Mouse (Mus musculus): ENCODE measurements around the gene Gm11555. TPM values are rescaled to one million over a fixed set of nuclear protein-coding genes. Genes with fewer than 3 reads are reported as not detected.
"Not testable (repeated sequence)": the region's sequence is repeated elsewhere in the genome, so short reads cannot be mapped to it uniquely, and the experiment has no call there.

Gene Gm11555
- total and polyA plus RNA-seq, 3 experiments, result not detected

DNA sequence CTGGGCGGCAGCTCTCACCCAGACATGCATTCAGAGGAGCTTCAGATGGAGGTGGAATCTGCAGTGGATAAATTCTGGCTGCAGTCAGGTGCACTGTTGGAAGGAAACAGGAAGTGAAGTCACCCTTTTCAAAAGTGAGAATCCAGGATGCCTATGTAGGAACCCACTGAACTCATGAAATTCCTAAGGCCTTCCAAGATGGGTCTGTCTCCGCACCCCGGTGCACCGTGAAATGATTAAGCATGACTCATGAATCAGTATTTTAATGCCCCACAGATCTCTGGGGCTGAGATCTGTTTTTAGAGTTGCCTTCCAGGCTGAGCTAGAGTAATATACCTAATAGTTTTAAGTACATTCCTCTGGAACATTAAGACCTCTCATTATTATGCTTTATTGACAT is 9.2 kb upstream of the Gm11555 start:
- no peak for TF ChIP-seq TBP (IDR thresholded peaks at IDR 0.05; ENCODE audit: low read depth, low read length)
- no peak for TF ChIP-seq RCOR1 (IDR thresholded peaks at IDR 0.05; ENCODE audit: low read depth, low read length)
- no peak for TF ChIP-seq EP300 (IDR thresholded peaks at IDR 0.05; ENCODE audit: low read depth in 1 of 2, low read length in 2 of 2)
- no peak for TF ChIP-seq GATA1 (IDR thresholded peaks at IDR 0.05; ENCODE audit: low read depth, low read length)
- no peak for TF ChIP-seq JUND (IDR thresholded peaks at IDR 0.05; ENCODE audit: low read depth, low read length)
- TF ChIP-seq POLR2AphosphoS2 (IDR thresholded peaks at IDR 0.05; ENCODE audit: low read length), result no peak
- no peak for TF ChIP-seq MAZ (IDR thresholded peaks at IDR 0.05; ENCODE audit: low read depth, low read length)
- no peak for TF ChIP-seq MYB (IDR thresholded peaks at IDR 0.05; ENCODE audit: low read depth, low read length)
- no peak for TF ChIP-seq GABPA (IDR thresholded peaks at IDR 0.05; ENCODE audit: low read depth, low read length)
- TF ChIP-seq CHD1 (IDR thresholded peaks at IDR 0.05; ENCODE audit: low read depth, low read length), result no peak
- TF ChIP-seq CHD2 (IDR thresholded peaks at IDR 0.05; ENCODE audit: low read length), result no peak
- TF ChIP-seq RAD21 (IDR thresholded peaks at IDR 0.05; ENCODE audit: low read depth, low read length), result no peak
- no peak for TF ChIP-seq ZKSCAN1 (IDR thresholded peaks at IDR 0.05; ENCODE audit: low read depth, low read length)
- no peak for TF ChIP-seq KAT2A (conservative IDR thresholded peaks at IDR 0.05; ENCODE audit: low read depth, low read length)
- no peak for TF ChIP-seq NRF1 (IDR thresholded peaks at IDR 0.05; ENCODE audit: insufficient read depth, low read depth, low read length, poor library complexity, severe bottlenecking)
- Histone ChIP-seq H3K4me1 (ENCODE audit: control insufficient read depth in 1 of 2, insufficient read depth in 2 of 2, low read length in 2 of 2) (no peaks in the 10 kb centered on the region), H3K36me3 (ENCODE audit: control insufficient read depth in 1 of 2, insufficient read depth in 2 of 2, low read length in 2 of 2) (no peaks in the 10 kb centered on the region), H3K79me2 (ENCODE audit: control insufficient read depth, insufficient read depth, low read length, poor library complexity) (no peaks in the 10 kb centered on the region), H3K4me3 (ENCODE audit: control insufficient read depth in 1 of 2, insufficient read depth in 1 of 2, low read depth in 2 of 2, low read length in 2 of 2) (no peak overlapping the region), H3K27ac (ENCODE audit: control insufficient read depth, low read depth, low read length) (no peak overlapping the region), H3K27me3 (ENCODE audit: control insufficient read depth in 1 of 2, insufficient read depth in 2 of 2, low read length in 2 of 2) (no peaks in the 10 kb centered on the region), H3K9ac (ENCODE audit: control insufficient read depth, low read depth, low read length, poor library complexity, severe bottlenecking) (no peak overlapping the region), H3K9me3 (replicated peaks; ENCODE audit: insufficient read depth, low read length) (no peaks in the 10 kb centered on the region)
- DNase-seq (ENCODE audit: low read depth, low spot score), result no peak

DNA sequence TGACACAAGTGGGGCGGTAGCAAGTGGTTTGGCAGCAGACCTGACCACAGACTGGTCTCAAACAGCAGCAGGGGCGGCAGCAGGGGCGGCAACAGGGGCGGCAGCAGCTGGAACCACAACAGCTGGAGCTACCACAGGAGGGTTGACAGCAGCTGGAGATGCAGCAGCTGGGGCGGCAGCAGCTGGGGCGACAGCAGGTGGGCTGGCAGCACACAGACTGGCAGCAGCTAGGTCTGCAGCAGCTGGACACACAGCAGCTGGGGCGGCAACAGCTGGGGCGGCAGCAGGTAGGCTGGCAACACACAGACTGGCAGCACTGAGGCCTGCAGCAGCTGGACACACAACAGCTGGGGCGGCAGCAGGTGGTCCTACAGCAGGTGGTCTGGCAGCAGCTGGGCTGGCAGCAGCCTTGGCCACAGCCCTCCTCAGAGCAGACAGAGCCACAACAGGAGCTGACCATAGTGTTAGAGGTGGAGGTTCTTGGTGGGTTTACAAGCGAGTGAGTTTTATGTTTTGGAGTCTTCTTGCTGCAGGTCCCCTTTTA is 8.5 kb upstream of the Gm11555 start, which contains the start of gene Gm11563:
Gene Gm11563 (minus strand): TSS at position 494 of the 544 bp plus-strand sequence.
- H3K4me1 ChIP-seq (ENCODE audit: control insufficient read depth in 1 of 2, insufficient read depth in 2 of 2, low read length in 2 of 2); H3K36me3 ChIP-seq (ENCODE audit: control insufficient read depth in 1 of 2, insufficient read depth in 2 of 2, low read length in 2 of 2); H3K27me3 ChIP-seq (ENCODE audit: control insufficient read depth in 1 of 2, insufficient read depth in 2 of 2, low read length in 2 of 2); H3K9me3 ChIP-seq (replicated peaks; ENCODE audit: insufficient read depth, low read length); DNase-seq (ENCODE audit: low read depth, low spot score); H3K4me3 ChIP-seq (ENCODE audit: control insufficient read depth in 1 of 2, insufficient read depth in 1 of 2, low read depth in 2 of 2, low read length in 2 of 2); H3K9ac ChIP-seq (ENCODE audit: control insufficient read depth, low read depth, low read length, poor library complexity, severe bottlenecking); H3K27ac ChIP-seq (ENCODE audit: control insufficient read depth, low read depth, low read length); H3K79me2 ChIP-seq (ENCODE audit: control insufficient read depth, insufficient read depth, low read length, poor library complexity): not testable (repeated sequence)

DNA sequence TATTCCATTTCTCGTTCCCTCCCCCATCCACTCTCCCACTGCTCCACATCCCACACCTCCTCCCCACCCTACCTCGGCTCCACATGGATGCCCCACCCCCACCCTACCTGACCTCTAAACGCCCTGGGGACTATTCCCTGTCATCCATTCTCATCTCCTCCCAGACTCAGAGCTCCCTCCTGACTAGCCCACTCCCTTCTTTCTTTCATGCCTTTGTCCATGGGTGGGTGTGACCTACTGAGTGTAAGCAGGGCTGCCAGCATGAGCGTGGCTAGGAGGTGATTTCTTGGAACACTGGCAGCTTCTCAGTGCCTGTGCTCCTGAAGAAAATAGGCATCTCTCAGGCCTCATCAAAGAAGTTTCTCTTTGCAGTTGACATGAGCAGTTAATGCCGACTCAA is 7.0 kb upstream of the Gm11555 start:
- H3K27me3 ChIP-seq (ENCODE audit: control insufficient read depth in 1 of 2, insufficient read depth in 2 of 2, low read length in 2 of 2), result no peaks in the 10 kb centered on the region
- no peak for DNase-seq (ENCODE audit: low read depth, low spot score)
- no peak for TF ChIP-seq ZNF384 (IDR thresholded peaks at IDR 0.05; ENCODE audit: low read depth, low read length)
- TF ChIP-seq POLR2A (IDR thresholded peaks at IDR 0.05; ENCODE audit: control insufficient read depth in 1 of 2, insufficient read depth in 1 of 2, low read depth in 1 of 2, low read length in 2 of 2, poor library complexity in 1 of 2), result no peak
- no peak for TF ChIP-seq SIN3A (IDR thresholded peaks at IDR 0.05; ENCODE audit: low read length)
- no peak for TF ChIP-seq MYB (IDR thresholded peaks at IDR 0.05; ENCODE audit: low read depth, low read length)
- TF ChIP-seq TAL1 (IDR thresholded peaks at IDR 0.05; ENCODE audit: low read length), result no peak
- no peak for TF ChIP-seq BHLHE40 (IDR thresholded peaks at IDR 0.05; ENCODE audit: borderline replicate concordance, low read depth, low read length)
- TF ChIP-seq POLR2AphosphoS2 (IDR thresholded peaks at IDR 0.05; ENCODE audit: low read length), result no peak
- TF ChIP-seq RCOR1 (IDR thresholded peaks at IDR 0.05; ENCODE audit: low read depth, low read length), result no peak
- no peak for TF ChIP-seq ZMIZ1 (IDR thresholded peaks at IDR 0.05; ENCODE audit: low read depth, low read length)
- no peak for TF ChIP-seq MAX (IDR thresholded peaks at IDR 0.05; ENCODE audit: low read length)
- TF ChIP-seq MAZ (IDR thresholded peaks at IDR 0.05; ENCODE audit: low read depth, low read length), result no peak
- TF ChIP-seq GABPA (IDR thresholded peaks at IDR 0.05; ENCODE audit: low read depth, low read length), result no peak
- TF ChIP-seq MXI1 (IDR thresholded peaks at IDR 0.05; ENCODE audit: low read depth, low read length), result no peak
- TF ChIP-seq ETS1 (IDR thresholded peaks at IDR 0.05; ENCODE audit: low read depth, low read length), result no peak
- no peak for TF ChIP-seq E2F4 (IDR thresholded peaks at IDR 0.05; ENCODE audit: borderline replicate concordance, low read depth, low read length)
- TF ChIP-seq TBP (IDR thresholded peaks at IDR 0.05; ENCODE audit: low read depth, low read length), result no peak
- TF ChIP-seq ELF1 (IDR thresholded peaks at IDR 0.05; ENCODE audit: low read depth, low read length), result no peak
- no peak for TF ChIP-seq USF1 (IDR thresholded peaks at IDR 0.05; ENCODE audit: low read depth, low read length)

More for the DNA sequence above, 7.0 kb upstream of the Gm11555 start:
- Histone ChIP-seq H3K4me1 (ENCODE audit: control insufficient read depth in 1 of 2, insufficient read depth in 2 of 2, low read length in 2 of 2) (no peaks in the 10 kb centered on the region), H3K9me3 (replicated peaks; ENCODE audit: insufficient read depth, low read length) (no peaks in the 10 kb centered on the region), H3K36me3 (ENCODE audit: control insufficient read depth in 1 of 2, insufficient read depth in 2 of 2, low read length in 2 of 2) (no peaks in the 10 kb centered on the region), H3K27ac (ENCODE audit: control insufficient read depth, low read depth, low read length) (no peak overlapping the region), H3K79me2 (ENCODE audit: control insufficient read depth, insufficient read depth, low read length, poor library complexity) (no peaks in the 10 kb centered on the region), H3K9ac (ENCODE audit: control insufficient read depth, low read depth, low read length, poor library complexity, severe bottlenecking) (no peak overlapping the region), H3K4me3 (ENCODE audit: control insufficient read depth in 1 of 2, insufficient read depth in 1 of 2, low read depth in 2 of 2, low read length in 2 of 2) (no peak overlapping the region)

Data from MEL (cell line).